Mouse (Mus musculus) kidney, adult 2 months (tissue): ENCODE results near the gene Zcwpw1.

Experiments used
- CTCF ChIP-seq: fragments of 200-500 bp; conservative IDR thresholded peaks from 2 replicates; pipeline ENCODE4 v1.5.1; 2011; ENCODE audit warnings: low read depth, mild to moderate bottlenecking, control low read depth, low read length, moderate library complexity, mixed read lengths; ENCODE audit not compliant: insufficient read depth, insufficient read length
- POLR2A ChIP-seq: fragments of 200-500 bp; IDR thresholded peaks from one replicate; pipeline ENCODE4 v1.6.1; 2011; ENCODE audit warnings: low read depth, low read length, control low read depth

DNA sequence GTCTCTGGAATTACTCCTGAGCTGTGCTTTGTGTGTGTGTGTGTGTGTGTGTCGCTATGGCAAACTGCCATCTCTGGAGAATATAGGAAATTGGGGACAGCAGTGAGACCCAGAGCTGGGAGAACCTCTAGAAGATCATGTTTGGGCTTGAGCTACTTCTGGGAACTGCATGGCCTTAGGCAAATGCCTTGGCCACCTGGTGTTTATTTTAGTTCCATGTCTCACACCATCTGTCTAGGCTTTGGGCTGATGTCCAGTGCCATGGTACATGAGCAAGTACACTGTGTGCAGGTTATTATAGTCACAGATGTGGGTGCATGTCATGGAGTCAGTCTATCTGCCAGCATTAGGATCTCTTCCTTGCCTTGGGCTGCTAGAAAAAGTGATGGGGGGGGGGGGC lies 35.0 kb downstream of the Zcwpw1 start:
- TF ChIP-seq POLR2A (no peak), CTCF (no peak)
